Mouse (Mus musculus) embryo, embryonic 10.5 days (tissue): ENCODE data around the gene Gm12394.
"Not testable (repeated sequence)": the region's sequence is repeated elsewhere in the genome, so short reads cannot be mapped to it uniquely, and the experiment has no call there.

Source experiments
- DNase-seq: peaks from one replicate; pipeline ENCODE4 v3.0.0-alpha.2; 2015; ENCODE audit warnings: low spot score

Gene Gm12394

GRCm38 (mm10) chr4:42856671-42857070, at the start of gene Gm12394:
Gm12394 (minus strand) TSS chr4:42856771.
- DNase-seq, result not testable (repeated sequence)

GRCm38 (mm10) chr4:42904966-42905365, 48.4 kb upstream of the Gm12394 start:
- DNase-seq, result no peak

- DNase-seq, result no peak
Observed at GRCm38 (mm10) chr4:42904523-42904922, 48.0 kb upstream of the Gm12394 start.

- peak; percentile 6 for DNase-seq
Observed at GRCm38 (mm10) chr4:42903942-42904341, 47.4 kb upstream of the Gm12394 start.

DNA sequence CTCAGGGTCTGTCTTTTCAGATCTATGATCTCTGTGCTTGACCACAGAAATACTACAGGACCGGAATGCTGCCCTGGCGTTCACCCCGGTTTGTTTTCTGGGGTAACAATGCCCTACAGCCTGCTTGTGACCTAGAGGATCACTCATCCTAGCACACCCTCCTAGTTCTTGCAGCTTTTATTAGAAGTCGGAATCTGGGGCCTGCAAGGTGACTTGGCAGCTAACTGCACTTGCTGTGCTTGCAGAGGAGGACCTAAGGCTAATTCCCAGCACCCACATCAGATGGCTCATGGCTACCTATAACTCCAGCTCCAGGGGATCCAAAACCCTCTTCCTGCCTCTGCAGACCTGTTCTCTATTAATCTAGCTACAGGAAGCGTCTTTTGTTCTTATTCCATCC, 46.2 kb upstream of the Gm12394 start:
- DNase-seq, result no peak

DNA sequence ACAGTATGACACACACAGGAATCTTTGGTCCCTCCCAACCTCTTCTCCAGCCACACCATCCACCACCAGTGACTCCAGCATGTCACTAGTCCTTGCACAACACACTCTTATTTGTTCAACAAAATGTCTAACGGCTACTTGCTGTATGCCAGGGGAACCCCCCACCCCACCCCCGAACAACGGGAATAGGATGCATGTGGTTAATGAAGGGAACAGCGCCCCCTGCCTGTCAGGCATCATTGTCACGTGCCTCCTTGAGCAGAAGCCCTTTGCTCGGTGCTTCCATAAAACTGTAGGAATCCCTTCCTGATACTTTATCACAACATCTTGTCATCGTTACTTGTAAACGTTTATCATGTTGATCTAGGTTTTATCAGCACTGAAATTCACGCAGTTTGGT, 45.6 kb upstream of the Gm12394 start:
- peak; percentile 36 for DNase-seq

GRCm38 (mm10) chr4:42900878-42901277, 44.3 kb upstream of the Gm12394 start:
- DNase-seq, result no peak

GRCm38 (mm10) chr4:42898914-42899313, 42.3 kb upstream of the Gm12394 start:
- DNase-seq, result no peak

- no peak for DNase-seq
Observed at GRCm38 (mm10) chr4:42895118-42895517, 38.5 kb upstream of the Gm12394 start.

- no peak for DNase-seq
Observed at GRCm38 (mm10) chr4:42891176-42891575, 34.6 kb upstream of the Gm12394 start.

GRCm38 (mm10) chr4:42888806-42889205, 32.2 kb upstream of the Gm12394 start:
- DNase-seq, result no peak

DNA sequence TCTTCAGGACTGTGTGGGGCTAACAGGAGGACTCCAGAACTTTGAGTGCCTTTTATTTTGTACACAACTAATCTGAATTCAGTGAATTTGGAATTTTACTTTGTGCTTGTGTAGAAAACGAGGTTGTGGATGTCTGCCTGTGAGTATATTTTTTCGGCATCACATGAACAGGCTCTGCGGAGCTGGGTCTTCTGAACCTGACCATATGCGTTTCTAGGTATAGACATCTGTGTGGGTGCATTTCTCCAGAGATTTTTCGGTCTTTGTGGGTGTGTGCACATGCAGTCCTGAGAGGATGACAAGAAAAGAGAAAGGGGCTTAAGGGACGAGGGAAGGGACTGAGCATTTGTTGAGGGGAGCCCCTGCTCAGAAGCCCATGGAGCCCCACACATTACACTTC, 30.4 kb upstream of the Gm12394 start:
- no peak for DNase-seq

GRCm38 (mm10) chr4:42880677-42880948, 24.0 kb upstream of the Gm12394 start:
- no peak for DNase-seq

DNA sequence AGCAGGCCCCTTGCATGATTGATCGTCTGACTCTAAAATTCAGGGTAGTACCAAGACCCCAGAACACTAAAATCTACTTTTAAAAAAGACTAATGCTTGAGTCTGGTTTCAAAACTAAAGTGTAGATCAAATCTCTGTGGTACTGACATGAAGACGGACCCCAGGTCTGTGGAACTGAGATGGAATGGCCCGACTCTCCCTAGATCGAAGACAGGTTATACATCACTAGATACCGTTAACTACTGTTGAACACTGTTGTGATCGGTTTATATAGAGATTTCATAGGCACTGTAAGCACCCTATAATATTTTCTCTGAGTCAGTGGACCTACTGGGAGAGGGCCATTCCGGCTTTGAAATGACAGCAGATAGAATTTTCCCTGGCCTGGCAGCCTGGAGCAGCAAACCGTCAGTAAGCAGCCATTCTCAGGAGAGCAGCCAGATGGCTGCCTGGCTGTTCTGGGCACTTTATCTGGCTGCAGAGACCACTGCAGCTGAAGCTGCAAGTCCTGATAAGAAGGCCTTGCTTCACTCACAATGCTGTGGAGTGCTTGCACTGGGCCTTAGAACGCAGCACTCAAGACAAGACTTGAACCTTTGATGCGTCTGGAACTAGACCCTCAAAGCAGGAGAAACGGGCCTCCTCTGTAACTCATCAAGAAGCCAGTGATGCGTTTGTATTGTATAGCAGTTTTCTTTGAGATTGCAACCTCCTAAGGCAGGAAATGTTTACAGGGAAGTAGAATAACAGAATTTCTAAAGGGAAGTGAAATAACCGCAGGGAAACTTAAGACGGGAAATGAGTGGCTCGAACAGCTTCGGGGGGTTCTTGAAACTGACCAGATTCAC, 23.5 kb upstream of the Gm12394 start:
- no peak for DNase-seq

DNA sequence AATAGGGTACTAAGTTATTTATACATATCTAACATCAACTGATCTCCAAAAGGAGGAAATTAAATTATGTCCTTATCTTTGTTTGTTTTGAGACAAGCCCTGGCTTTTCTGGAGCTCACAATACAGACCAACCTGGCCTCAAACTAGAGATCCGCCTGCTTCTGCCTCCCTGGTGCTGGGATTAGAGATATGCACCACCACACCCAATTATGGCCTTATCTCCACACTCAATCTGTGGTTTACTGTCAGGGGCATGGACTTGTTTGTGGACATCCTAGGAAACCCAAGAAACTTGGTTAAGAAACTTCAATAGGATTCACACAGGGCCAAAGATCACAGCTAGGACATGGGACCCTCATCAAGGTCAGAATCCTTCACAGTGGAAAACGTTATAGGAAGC, 21.1 kb upstream of the Gm12394 start:
- no peak for DNase-seq

DNA sequence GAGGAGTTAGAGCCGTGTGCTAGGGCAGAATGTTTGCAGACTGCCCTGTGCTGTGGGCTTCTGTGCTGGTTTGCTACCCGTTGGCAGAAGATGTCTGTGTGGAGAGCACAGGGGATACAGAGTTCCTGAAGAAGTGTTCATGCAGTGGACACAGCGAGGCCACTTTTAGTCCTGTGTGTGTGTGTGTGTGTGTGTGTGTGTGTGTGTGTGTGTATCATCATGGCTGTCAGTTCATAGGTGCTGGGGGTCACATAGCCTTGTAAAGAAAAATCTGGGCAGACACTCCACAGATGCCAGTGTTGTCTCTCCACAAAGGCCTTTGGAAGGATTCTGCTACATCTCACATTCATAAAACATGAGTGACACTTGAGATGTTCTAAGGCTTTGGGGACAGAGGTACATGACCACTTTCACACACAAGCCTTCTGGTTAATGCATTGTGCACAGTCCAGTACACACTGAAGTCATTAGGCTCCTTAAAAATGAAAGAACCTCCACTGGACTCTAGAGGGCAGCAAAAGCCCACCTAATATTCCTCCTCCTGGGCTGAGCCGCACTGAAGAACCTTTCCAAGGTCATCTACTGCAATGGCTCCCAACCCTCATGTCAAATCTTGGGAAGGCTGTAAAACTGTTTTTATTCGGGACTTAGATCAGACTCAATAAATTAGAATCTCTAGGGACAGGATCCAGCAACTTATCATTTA, 20.2 kb upstream of the Gm12394 start:
- DNase-seq, result peak; percentile 86

GRCm38 (mm10) chr4:42874134-42874533, 17.6 kb upstream of the Gm12394 start, which contains the start of gene Fam205c:
Fam205c (minus strand) TSS chr4:42874234.
- DNase-seq, result no peak

- DNase-seq, result no peak
Observed at GRCm38 (mm10) chr4:42872746-42873435, 16.3 kb upstream of the Gm12394 start.

- no peak for DNase-seq
Observed at GRCm38 (mm10) chr4:42872151-42872550, 15.6 kb upstream of the Gm12394 start.

DNA sequence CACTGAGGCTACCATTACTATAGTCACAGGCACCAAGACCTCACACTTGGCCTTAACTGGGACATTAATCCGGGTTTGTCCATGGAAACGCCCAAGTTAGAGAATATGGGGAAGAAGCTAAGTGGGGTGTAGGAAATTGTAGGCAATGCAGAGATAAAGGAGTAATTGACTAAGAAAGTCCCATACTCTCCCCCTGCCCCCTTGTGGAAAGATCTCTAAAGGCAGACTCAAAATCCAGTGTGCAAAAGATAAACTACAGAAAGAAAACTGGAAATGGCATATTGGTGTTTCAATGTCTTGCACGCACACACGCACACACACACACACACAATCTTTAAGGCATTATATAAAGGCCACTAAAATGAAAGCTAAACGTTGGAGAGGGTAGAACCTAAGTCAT, 14.2 kb upstream of the Gm12394 start:
- DNase-seq, result no peak

DNA sequence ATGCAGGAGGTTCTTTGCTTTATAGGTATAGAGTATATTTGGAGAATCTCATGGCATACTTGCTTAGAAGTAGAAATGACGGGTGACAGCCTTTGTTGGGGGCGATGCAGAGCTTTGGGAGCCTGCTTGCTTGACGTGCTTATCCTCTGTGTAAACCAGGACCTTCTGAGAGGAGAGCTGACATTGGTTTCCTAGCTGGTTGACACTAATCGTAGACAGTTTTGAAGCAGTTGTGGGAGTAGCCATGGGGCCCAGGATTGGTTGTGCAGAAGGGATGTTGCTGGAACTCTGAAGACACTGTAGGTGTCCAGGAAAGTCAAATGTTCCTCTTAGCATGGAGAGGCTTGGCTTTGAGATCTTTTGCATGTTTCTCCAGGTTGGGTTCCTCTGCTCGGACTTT, 11.6 kb upstream of the Gm12394 start:
- no peak for DNase-seq

DNA sequence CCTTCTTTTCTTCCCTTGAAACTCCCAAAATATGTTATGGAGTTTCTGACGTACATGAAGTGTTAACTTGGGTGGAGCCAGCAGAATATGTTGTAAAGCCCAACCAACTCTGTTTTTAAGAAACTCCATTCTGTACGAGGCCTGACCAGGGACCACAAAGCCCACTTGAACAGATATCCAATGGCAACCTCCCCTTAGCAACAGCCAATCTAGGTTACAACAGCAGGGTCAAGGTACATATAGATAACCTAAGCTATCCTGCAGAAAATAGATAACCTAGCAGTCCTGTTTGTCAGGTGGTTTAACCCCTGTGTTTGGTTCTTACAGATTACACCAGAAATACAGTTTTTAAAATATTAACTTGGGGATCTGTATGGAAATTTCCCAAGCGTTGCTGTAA, 10.8 kb upstream of the Gm12394 start:
- DNase-seq, result no peak

DNA sequence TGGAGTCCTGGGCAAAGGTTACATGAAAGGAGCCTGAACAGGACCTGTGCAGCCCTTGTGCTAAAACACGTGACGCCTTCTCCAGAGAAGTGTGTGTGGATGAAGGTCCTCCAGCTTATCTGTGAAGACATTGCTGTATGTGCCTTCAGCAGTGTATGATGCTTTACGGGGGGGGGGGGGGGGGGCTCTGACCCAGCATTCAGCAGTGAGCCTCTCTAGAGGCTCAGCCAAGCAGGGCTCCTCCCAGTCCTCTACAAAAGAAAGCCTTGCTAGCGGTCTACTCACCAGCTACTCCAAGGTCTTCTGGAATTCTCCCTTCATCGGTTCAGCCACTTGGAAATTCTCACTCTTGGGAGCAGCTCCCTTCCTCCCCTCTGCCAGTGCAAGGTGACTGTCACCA, 6.9 kb upstream of the Gm12394 start:
- not testable (repeated sequence) for DNase-seq
